Mouse (Mus musculus) spleen, adult 12 weeks (tissue): Measurements from ENCODE around the gene Fcgr4.

Experiments used
- DNase-seq: peaks from one replicate; pipeline ENCODE4 v3.0.0; 2022; ENCODE audit warnings: low spot score

Gene Fcgr4

DNA sequence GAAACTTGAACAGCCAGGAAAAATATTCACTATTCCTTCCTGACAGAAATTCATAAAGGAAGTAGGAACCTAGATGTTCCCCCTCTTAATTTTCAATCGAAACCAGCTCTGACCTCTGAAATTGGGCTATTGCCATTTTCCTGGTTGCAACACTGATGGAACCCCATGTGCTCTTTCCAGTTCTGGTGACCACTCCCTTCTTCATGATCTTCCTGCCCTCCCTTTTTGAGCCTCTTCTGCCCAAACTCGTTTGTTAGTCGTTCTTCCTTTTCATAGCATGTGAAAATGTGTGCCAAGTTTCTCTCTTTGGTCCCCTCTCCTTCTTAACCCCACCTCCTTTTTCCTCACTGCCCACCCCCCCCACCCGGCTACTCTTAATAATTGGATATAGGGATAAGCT lies 7.0 kb upstream of the Fcgr4 start:
- no peak for DNase-seq

DNA sequence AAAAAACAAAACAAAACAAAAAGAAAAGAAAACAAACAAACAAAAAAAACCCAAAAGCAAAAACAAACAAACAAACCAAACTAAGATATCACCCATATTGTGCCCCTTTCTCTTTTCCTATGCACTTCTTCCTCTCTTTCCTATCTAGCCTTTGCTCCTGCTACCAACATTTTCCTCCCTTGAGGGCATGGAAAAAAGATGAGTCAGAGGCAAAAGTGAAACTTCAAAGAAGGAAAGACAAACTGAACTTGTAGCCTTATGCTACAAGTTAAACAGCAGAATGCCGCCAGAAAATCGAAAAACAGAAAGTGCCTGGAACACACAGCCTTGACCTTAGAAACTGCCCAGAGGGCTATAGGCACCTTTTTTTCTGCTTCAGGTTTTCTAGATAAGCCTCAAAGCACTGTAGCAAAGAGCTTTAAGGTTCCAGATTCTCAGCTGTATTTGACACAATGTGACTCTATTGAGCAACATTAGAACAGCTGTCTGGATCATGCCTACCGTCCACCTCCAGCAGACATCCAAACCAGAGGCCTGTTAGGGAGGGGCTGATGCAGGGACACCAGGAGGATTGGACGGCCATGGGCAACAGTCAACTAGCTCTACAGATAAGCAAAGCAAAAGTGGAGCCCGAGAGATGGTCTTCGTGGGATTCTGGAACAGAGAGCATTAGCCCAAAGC lies 1.9 kb upstream of the Fcgr4 start:
- no peak for DNase-seq

DNA sequence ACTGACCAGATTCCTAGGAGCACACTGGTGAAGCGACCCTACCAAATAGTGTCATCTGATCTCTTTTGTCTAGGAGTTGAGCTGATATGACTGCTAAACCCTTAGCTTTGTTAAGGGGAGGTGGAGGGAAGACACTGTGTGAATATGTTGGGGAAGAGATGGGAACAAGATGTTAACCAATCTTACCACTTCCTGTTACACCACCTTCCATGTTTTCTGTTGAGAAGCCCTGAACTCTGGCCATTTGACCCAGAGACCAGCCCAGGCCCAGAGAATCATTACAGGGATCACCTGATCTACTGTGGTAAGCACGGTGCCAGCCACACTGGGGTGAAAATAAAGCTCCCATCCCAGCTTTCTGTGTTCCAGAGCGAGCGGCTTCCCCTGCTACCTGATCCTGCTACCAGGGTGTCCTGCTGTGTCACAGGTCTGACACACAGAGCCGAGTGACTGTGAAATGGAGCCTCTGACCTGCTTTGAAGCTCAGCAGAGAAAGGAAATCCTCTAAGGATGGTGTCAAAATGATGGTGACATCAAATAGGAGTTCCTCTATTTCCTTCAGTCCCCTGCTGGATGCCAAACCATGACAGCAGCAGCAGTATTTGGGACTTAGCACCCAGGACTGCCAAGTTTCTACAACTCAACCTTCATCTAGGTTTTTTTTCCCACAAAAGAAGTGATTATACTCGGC lies 1.1 kb upstream of the Fcgr4 start:
- DNase-seq = no peak

DNA sequence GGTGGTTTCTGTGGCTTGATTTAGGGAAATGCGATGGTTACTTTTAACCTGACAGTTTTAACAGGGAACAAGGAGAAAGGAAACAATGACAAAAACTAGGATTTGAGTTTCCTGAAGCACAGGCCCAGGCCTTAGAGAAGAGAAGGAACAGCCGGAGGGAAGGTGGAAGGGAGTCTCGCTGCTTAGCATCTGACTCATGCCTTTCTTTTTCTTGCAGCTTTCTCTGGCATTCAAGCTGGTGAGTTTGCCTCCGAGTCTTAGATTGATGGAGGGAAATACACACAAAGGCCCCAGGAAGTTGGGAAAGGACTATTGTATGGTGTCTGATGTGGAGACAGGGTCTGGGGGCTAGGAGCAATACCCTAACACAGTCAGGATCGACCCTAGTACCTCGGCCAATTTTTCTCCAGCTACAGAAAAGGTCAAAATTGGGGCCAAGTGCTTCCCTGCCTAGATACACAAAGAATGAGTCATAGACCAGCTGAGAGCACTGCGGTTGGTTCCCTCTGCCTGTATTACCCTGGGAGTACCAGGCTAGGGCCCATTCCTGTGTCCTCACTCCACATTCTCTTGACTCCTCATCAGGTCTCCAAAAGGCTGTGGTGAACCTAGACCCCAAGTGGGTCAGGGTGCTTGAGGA lies 711 bp downstream of the Fcgr4 start:
- DNase-seq = no peak

DNA sequence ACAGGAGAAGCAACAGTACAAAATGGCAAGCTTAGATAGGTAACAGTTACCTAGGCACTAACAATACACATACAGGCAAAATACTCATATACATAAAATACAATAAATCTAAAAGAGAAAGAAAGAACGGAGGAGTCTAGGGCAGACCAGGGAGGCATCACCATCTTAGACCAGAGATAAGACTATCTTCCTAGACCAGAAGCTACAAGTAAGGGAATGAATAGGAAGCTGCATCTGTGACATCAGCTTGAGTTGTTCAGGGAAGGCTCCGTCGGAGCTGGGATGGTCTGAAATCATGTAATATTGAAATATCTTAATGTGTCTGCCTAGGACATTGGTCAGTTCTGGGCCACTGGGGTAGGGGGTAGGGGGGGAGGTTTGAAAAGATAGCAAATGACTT lies 13.0 kb downstream of the Fcgr4 start:
- DNase-seq = no peak

DNA sequence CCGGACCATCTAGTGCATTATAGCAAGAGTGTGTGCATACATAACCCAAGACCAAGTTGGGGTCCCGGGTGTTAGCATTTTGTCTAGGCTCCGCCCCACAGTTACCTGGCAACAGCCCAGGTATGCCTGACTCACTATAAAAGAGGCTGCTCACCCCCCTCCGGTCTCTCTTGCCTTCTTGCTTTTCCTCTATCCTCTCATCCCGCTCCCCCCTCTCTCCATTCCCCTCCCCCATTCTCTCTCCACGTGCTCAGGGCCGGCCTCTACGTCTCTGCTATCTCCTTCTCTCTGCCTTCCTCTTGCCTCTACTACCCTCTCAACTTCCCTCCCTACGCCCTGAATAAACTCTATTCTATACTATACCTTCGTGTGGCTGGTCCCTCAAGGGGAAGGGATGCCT lies 14.0 kb downstream of the Fcgr4 start:
- no peak for DNase-seq

DNA sequence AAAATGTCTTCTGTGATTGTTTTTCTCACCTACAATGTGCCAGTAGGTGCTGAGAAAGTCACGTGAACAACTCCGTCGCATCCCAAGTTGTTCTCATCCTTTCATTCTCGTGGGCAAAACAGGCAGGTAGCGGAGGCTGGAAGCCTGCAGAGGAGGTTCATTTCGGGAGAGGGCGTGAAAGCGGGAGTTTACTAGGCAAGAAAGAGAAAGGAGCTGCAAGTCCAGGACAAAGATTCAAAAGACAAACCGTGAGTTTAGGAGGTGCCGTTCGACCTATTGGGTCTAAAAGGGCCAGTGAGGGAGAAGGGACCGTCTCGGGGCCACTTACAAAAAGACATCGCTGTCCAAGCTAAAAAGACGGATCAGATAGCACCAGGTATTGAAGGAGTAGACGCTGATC lies 14.5 kb downstream of the Fcgr4 start:
- no peak for DNase-seq

DNA sequence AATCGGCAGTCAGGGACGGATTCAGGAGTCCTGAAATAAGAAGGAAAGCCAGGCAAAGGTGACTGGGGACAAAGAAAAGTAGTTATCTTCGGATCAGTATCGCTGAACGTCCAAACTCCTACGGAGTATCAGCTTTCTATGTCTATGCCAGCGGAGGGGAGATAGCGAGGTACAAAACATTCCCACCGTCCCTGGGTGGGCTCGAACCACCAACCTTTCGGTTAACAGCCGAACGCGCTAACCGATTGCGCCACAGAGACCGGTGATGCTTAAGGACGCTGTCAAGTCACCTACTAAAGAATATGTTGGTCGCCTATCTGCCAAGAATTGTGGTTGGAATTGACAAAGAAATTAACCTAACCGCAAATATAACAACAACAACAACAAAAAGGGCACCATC lies 15.0 kb downstream of the Fcgr4 start:
- peak; percentile 79 for DNase-seq

DNA sequence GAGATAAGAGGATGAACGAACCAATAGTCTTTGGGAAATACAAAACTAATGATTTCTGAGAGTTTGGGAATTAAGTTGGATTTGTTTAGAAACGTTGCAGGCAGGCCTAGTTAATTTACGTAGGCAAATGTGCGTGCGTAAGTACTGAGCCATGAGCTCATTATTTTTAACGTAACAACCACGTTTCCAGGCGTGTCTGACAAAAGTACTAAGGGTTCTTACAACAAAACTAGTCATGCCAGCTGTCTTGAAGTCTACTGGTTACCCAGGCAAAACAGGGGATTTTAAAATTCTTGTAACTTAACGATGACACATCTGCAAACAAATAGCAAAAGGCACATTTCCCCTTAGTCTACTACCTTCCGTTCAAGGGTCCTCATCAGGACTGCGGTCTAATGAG lies 15.5 kb downstream of the Fcgr4 start:
- no peak for DNase-seq

DNA sequence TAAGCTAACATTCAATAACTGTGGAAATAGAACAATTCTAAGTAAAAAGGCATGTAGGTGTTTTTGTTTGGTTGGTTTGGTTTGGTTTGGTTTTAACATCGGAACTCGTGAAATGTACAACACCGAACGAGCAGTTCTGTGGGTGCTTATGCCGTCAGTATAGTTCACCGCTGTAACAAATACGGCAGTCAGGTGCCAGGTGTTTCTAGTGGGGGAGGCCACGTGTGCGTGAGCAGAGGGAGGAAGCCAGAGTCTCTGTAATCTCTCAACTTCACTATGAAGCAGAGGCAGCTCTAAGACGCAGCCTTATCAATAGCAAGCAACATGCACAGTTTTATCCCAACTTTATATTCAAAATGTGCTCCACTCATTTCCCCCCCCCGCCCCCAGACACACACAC lies 16.9 kb downstream of the Fcgr4 start:
- no peak for DNase-seq

DNA sequence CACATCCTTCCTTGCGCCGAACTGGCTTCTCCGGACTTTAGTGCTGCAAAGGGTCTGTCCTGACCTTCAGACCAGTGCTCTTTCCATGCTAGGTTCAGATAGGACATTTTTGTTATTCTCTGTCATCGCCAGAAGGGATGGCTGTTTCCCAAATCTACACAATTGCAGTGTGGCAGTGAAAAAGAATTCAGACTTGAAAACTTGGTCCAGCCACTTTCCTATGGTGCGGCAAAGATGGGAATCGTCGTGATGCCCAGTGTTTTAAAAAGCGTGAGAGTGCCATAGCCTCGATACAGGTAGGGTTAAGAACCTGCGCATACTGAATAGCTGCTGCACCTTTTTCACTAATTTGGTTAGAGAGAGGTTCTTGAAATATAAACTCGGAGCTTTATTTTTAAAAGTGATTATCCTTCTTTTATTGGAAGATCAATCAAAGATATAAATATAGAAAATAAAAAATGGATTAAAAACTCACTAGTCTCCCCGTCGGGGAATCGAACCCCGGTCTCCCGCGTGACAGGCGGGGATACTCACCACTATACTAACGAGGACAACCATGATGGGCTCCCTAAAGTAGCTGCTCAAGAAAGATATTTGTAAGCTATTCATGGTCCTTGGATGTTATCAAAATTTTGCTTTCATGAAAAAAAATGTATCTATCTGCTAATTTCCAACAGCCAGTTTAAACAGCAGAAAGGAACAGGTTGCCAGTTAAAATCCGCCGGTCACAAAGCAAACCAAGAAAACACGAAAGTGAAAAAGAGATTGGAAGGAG lies 18.0 kb downstream of the Fcgr4 start:
- peak; percentile 76 for DNase-seq

DNA sequence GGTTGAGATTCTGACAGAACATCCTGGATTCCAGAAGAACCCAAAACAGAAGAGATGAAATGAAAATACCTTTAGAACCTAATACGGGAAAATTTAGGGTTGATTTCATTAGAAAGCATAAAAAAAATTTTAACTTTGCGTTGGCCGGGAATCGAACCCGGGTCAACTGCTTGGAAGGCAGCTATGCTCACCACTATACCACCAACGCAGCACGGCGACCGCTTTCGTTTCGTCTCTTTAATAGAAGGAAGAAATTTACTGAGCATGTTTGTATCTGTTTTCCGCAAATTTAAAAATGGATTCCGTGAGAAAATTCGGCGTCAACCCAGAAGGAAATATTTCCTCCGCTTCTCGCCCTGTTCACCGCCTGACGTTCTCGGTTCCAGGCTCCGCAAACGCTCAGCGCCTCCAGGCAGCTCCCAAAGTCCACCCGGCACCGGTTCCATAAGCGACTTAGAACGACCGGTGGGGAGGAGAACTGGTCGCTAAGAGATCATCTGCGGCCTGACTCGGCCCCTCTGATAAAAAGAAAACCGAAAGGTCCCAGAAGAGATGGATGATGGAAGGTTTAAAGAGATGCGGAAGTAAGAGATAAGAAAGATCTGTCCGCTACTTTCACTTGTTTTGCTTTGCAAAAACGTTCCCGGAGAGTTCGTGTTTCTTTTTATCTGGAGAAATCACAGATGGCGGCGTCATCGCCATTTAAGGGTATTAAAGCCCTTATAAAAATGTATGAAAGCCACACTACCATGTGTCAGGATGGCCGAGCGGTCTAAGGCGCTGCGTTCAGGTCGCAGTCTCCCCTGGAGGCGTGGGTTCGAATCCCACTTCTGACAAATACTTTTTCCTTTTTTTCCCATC lies 19.4 kb downstream of the Fcgr4 start:
- peak; percentile 83 for DNase-seq

DNA sequence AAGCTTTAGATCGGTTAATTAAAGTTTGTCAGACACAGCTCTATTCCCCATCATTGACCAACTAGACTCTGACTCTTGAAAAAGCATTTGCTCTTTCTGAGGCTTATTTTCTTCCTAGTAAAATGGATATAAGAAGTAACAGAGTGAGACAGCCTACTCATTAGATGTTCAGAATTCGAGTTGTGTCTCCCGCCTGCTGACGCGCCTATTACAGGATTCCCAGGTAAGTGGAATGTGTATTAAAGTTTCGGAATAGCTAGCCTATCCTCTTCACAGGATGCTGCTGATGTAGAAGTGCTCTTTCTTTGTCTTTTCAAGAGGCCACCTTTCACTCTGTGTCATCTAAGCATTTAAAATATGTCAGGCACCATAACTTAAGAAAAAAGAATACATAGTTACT lies 20.4 kb downstream of the Fcgr4 start:
- no peak for DNase-seq

DNA sequence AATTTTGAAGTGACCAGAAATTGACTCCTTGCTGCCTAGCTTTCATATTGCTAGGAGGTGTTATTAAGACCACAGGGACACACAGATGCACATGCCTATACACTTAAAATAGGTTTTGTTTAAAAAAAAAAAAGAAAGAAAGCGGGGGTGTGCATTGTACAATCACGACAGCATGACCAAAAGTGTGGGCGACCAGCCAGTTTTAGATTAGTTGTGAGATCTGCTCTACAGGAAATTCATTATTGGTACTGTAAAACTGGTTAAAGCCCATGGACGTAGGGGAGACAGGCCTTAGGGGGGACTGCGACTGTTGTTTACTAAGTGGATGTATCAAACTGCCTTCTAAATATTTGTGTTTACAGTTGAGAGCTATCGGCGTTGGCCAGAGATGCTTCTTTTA lies 21.2 kb downstream of the Fcgr4 start:
- no peak for DNase-seq

DNA sequence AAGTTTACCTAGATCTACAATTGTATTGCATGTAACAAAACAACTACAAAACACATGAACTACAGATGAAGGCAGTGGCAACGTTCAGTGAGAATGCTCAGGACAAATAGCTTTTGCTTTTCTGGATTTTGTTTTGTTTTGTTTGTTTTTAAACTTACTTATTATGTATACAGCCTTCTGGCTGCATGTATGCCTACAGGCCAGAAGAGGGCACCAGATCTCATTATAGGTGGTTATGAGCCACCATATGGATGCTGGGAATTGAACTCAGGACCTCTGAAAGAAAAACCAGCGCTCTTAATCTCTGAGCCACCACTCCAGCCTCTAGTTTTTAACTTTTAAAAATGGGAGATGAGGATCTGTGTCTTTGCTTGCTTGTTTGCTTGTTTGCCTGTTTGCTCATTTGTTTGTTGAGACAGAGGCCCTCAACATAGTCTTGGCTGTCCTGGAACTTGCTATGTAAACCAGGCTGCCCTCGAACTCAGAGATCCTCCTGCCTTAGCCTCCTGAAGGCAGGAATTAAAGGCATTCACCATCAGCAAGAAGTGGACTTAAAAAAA lies 25.0 kb downstream of the Fcgr4 start:
- DNase-seq = no peak

DNA sequence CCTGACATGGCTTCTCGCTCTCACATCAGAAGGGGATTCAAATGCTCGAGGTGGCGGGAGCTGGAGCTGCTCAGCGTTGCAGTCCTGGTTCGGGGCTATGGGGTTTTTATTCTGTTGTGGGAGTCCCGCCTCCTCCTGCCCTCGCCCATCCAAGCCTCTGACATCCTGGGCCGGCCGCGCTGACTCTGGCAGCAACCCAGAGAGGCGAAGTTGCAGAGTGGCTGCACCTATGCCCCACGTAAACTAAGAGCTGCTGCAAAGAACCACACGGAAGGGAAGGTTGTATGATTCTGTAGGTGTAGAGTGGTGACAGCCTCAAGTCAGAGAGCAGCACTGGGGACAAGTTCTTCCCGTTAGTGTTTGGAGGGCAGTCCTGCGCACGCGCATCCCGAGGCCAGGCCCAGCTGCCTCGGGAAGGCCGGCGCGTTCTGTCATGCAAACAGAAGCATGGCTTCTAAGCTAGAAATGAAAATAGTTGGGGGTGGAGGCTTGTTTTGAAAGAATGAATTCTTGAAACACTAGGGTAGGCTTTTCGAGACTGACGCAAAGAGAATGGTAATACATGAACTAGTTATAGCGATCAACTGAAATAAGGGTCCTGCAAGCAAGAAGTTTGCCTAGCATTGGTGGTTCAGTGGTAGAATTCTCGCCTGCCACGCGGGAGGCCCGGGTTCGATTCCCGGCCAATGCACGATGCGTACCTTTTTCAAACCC lies 25.8 kb downstream of the Fcgr4 start:
- DNase-seq = peak; percentile 84

DNA sequence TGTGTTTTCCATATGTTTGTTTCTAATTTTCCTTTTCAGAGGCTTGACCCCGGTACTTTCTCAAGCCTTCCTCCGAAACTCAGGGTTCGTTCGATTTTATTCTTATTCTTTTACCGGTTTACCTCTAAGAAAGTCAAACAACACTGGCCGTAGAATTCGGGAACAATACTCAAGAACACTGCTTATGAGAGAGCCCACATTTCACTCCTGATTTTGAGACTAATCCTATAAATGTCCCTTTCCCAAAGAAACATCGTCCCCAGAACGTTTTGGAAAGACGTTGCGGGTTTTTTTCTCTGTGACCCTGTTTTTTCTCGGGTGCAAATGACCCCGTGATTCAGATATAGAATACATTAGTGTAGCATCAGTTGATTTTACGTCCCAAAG lies 26.4 kb downstream of the Fcgr4 start:
- DNase-seq = no peak

DNA sequence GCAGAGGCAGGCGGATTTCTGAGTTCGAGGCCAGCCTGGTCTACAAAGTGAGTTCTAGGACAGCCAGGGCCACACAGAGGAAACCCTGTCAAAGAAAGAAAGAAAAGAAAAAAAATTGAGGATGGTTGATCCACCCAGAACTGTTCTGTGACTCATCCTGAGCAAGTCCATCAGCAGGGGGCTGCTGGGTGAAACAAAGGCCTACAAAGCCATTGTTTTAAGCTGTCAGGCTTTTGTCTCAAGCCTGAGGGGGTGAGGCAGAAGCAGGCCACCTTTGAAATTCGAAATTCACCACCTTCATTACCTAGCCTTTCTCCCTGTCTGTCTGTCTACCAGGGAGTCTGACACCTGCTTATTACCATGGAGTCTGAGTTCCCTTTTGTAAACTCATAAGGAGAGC lies 27.8 kb downstream of the Fcgr4 start:
- no peak for DNase-seq

DNA sequence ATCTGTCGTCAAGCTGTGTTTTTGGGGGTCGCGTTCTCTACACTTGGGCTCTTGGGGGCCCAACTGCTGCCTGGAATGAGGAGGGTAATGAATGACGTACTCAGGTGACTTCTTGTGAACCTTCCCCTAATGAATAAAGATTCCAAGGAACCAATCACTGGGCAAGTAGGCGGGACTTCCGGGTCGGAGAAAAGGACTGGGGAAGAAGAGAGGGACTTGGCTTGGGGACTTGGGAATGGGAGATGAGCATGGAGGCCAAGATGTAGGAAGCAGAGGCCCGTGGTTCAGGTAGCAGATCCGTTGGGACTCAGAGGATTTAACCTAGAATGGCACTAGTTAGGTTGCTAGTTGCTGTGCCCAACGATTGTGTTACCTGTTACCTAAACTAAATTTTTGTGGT lies 30.5 kb downstream of the Fcgr4 start:
- no peak for DNase-seq

DNA sequence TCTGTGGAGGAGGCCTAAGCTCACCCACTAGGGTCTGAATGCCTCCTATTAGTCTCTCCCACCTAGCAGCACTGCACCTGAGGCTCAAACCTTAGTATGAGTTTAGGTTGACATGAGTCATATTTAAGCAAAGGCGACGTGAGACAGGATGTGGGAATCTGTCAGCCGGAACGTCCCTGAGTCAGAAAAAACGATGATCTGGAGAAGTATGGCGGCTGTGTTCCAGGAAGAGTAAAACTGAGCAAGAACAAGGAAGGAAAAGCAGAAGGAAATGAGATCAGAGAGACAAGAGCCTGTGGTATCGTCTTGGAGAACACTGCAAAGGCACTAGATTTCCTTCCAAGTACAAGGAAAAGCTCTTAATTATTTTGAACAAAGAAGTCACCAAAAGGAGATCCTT lies 32.1 kb downstream of the Fcgr4 start:
- no peak for DNase-seq

DNA sequence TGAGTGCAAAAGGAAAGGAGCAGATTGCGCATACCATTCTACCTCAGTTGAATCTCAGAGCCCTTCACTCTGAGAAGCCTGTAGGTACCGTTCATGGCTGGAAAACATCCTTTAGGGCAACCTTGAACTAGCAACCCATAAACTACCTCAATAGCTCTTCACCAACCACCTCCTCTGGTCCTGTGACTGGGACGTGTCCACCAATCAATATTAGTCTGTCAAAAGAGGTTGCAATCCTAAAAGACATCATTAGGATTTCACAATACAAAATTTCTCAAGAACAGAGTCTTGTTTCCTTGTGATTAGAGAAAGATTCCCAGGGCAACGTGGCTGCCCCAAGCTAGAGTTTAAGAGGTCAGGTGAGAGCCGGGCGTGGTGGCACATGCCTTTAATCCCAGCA lies 34.6 kb downstream of the Fcgr4 start:
- no peak for DNase-seq
